Mouse (Mus musculus) T-helper 1 cell (primary cell): ENCODE data around the gene Cdca8.

Experiments used
- in situ Hi-C: fragments of 300-600 bp; cut with MboI, MseI; formaldehyde crosslinking; loops from one replicate; pipeline ENCODE4 v1.15.1; 2025; ENCODE audit warnings: high pct_unique_total_duplicates

Gene Cdca8

DNA sequence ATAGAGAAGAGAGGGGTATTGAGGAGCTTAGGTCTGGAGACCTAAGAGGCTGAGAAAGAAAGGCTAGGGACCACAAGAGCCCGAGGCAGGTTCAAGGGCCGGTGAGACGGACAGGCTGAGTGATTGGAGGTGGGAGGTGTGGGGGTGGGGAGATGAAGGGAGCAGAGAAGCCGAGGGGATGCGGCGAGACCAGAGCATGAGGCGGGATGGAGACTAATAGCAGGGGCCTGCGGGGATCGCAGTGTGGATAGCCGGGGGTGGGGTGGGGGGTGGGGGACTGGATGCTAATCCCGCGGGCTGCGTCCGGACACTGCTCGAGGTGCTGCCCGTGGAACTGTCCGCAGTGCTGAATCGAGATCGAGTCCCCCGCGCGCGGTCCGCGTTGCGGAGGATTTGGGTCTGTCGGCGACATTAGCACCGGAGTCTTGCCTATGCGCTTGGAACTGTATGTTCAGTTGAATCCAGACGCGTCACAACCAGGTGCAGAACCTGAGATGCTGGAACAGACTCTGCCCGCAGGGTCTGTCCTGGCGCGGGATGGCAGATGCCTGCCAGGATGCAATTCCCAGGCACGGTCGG is 56.9 kb downstream of the Cdca8 start:
- in situ Hi-C loops, result loop anchor here (10.0 kb wide), 1 partner anchor 1113 kb away; no protein-coding TSS in a partner anchor

DNA sequence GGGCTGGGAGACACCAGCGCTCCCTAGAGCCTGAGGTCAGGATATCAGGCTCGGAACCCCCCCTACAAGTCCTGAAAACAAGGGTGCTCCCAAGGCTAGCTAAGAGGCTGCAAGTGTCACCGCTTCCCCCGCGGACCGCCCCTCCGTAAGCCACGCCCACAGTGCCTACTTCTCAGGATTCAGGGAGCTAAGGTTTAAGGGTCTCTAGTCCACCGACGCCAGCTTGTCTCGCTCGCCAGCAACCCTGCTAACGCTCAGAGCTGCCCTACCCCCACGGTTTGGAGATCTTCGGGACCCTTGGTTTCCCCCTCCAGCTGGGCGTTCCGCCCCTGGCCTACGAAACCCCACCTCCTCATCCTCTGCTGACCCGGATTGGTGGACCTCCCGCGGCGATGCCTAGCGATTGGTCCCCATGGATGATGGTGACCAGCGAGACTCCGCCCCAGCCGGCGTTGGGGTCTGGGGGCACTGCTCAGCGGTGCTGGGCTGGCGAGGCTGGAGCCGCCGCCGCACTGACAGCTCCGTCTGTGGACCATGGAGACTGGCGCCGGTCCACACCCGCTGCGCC is 57.7 kb downstream of the Cdca8 start:
- in situ Hi-C loops, result loop anchor here (10.0 kb wide), 1 partner anchor 1113 kb away; no protein-coding TSS in a partner anchor

DNA sequence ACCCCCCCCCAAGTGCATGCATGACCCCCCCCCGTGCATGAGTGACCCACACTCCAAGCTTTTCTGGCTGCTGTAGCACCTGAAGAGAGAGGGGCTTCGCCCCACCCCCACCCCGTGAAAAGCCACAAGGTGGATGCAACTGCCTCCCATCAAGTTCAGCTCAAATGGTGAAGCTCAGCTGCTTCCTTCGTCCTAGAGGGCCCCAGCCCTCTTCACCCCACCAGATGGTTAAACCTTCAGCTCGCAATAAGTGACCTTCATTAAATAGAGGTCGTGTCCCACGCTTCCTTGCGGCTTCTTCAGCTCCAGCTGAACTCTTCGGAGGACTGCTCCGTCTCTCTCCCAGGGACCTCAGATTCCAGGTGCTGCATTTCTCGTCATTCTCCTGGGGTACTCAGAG is 58.5 kb downstream of the Cdca8 start, which contains the start of gene Epha10:
TSS of gene Epha10 (plus strand) at position 301 of the 400 bp plus-strand sequence.
- in situ Hi-C loops, result loop anchor here (10.0 kb wide), 1 partner anchor 1114 kb away; no protein-coding TSS in a partner anchor

DNA sequence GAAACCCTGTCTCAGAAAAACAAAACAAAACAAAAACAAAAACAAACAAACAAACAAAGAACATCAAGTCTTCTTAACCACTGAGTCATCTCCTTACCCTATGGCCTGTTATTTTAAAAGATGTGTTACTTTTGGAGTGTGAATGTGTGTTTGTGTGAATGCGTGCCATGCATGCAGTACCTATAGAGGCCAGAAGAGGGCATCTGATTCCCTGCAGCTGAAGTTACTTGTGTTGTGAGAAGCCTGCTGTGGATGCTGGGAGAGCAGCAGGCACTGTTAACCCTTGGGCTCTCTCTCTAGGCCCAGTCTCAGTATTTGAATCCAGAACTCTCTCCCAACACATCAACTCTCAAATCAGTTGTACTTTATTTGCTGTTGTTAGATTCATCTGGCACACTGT is 66.4 kb downstream of the Cdca8 start:
- in situ Hi-C loops, result no loop called here
